Mouse (Mus musculus) frontal cortex, postnatal 10 days (tissue): ENCODE data around the gene Dhx33.

Experiments
- DNase-seq, 2 experiments: peaks; one replicate each; pipeline ENCODE4 v3.0.0; 2022; ENCODE audit warnings: low spot score in 2 of 2, mixed read lengths in 1 of 2

Dhx33 gene

DNA sequence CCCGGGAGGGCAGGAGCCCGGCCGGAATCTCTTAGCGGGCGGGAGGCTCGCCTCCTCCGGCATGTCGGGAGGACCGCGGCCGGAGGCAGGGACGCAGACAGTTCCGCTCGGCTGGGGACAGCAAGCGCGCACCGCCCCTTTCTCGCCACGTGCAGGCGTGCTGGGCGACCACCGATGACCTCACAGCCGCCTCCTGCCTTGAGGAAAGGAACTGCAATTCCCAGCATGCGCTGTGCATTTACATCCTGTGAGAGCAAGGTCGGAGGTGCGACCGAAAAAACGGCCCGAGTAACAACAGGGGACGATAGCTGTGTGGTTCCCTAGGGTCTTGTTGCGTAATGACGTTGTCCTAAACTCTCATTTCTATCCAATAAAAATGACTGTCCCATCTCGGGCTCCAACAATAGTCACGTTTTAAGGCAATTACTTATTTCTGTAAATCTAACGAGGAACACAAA is at the start of gene Dhx33:
Dhx33 (minus strand) TSS at position 122 of the 458 bp plus-strand sequence.
- DNase-seq, result peak; percentile 95 to 96

DNA sequence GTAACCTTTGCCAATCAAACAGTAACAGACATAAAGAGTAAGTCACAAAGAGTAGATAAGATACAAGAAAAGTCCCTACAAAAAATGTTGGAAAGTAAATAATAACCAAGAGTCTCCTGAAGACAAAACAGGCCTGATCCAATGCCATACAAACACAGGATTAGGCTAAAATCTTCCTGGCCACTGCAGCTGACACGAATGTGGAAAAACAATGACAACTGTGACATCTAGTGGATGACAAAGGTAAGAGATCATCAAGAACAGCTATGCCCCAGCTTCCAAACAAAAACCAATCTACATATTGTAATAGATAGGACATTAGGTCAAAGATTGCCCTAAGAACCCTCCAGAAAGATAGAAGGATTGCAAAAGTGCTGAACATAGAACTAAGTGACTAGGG is 48.3 kb upstream of the Dhx33 start:
- no peak for DNase-seq

DNA sequence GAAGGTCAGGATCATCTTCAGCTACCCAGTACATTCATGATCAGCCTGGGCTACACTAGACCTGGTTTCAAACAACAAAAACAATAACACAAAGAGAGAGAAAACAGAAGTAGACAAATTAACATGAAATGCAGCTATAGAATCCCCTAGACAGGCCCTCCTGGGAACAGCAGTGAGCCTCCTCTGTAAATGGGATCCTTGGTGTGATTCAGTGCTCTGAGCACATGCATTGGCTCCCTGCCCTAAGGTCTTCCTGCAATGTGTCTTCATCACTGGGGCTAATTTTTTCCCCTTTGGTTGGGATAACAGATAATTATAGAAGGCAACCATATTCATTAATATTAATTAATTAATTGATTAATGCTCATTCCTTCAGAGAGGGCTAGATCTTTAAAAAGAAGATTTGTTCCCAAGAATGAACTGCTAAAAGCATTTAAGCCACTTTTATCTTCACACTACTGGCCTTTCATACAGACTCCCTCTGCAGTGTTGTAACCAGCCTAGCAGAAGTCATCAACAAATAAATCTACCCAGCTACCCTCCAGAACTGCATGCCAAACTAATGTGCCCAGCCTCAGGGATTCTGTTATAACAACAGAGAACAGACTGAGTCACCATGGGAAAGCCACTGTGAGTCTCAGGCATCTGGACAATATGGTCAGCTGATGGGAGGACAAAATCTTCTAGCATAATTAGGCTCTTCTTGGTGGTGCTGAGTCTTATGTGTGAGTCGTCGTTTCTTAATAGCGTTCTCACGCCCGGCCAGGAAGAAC is 35.5 kb upstream of the Dhx33 start:
- no peak for DNase-seq

DNA sequence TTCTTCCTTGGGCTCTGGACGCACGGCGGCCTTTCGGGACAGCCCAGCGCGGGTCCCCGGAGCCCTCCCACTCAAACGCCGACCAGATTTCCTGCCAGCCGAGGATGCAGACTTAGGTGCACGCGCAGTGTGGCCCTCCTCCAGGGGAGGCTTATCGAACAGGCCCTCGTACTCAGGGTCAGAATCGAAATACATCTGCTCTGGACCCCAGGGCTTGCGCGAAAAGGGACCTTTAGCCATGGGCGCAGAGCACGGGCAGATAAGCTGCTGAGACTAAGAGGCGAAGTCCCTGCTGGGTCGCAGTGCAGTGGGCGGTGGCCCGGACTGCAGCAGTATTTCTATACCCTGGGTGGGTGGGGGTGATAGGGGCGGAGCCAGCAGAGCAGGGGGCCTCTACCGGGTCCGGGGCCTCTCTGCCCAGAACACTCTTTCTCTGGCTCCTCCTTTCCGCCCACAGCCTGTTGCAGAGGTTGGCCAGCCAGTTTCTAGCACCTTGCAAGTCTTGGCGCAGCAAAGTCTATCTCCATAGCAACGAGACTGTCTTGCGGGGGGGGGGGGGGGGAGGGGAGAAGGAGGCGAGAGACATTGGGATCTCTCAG is 29.0 kb upstream of the Dhx33 start, which contains the start of gene 6330403K07Rik:
6330403K07Rik (minus strand) TSS at position 351 of the 599 bp plus-strand sequence.
- peak; percentile 66 to 81 for DNase-seq

DNA sequence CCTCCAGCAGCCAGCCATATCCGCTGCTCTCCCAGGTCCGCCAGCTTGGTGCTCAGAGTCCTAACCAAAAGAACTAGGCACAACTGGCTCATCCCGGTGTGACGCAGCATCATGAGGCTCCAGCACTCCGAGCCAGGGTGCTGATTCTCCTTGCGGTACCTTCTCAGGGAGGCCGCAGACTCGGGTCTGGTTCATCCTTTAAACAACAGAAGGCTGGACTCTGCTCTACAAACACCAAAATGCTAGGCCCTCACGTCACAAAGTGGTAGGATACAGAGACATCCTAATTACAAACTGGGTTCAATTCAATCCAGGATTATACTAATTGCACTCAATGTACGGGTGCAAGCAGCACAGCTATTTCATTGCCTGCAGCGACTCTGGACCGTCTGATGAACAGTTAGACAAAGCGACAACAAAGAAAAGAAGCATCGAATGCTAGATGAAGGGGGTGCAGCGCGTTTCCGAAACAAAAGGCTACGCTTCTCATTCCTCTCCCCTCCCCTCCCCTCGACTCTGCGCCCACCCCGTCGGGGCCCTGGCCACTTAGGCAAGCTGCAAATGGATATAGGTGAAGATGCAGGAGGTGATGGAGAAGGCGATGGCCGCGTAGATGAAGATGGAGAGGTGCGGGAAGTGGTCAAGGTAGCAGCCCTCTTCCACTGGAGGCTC is 28.4 kb upstream of the Dhx33 start:
- DNase-seq, result peak in 1 of 2 experiments; percentile 32

DNA sequence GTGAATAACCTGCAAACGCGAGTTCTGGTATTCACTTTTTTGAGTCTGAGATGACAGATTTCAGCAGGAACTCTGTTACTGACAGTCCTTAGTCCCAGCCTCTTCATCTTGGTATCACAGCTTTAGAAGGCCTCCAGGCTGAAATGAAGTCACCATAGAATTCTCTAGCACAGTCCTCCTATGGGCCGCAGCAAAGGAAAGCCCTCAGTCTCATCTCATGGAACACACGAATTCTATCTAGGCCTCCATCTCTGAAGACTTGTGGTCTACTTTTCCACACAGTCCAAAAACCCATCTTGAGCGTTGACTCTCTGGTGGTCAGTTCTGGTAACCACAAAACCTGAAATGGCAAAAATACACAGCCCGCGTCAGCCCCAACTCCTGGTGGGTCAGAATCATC is 27.8 kb upstream of the Dhx33 start:
- DNase-seq, result no peak

DNA sequence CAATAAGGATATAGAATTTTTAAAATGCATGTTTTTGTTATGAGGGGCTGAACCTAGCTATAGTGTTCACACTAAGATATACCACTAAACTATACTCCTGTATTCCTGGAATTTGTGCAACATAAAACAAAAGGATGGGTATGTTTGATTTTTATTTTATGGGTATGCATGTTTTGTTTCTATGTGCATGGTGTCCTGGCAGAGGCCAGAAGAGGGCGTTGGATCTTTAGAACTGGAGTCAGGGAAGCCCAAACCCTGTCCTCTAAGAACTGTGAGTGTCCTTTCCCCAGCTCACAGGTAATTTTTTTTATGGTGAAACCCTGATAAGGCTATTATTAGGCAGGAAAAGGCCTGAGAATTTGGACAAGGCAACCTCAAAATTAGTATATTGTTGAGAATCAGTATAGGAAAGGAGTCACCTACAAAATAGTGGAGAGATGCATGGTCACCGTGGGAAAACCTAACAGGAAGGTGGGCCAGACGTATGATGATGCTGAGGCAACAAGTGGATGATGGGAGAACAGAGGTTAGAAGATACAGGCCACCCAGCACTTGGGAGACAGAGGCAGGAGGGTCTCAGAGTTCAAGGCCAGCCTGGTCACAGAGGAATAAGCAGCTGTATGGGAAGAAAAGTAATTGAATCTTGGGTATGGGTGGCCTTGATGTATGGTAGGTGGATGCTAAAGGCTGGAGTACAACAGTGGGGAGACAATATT is 25.3 kb upstream of the Dhx33 start:
- DNase-seq, result no peak

DNA sequence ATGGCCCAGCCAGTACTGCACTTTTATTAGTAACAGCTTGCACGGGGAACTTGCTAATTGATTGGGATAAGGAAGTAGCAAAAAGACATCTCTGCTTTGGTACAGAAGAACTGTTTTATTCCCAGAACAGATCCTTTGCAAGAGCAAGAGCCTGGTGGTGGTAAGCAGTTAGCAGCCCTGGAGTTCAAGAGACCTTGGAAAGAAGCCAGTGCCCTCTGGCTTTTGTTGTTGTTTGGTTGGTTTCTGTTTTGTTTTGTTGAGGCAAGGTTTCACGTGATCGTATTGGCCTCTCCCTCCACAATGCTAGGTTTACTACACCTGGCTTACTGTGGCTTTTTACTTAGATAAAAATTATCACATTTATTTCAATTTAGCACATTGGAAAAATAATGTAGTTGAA is 24.0 kb upstream of the Dhx33 start:
- no peak for DNase-seq

DNA sequence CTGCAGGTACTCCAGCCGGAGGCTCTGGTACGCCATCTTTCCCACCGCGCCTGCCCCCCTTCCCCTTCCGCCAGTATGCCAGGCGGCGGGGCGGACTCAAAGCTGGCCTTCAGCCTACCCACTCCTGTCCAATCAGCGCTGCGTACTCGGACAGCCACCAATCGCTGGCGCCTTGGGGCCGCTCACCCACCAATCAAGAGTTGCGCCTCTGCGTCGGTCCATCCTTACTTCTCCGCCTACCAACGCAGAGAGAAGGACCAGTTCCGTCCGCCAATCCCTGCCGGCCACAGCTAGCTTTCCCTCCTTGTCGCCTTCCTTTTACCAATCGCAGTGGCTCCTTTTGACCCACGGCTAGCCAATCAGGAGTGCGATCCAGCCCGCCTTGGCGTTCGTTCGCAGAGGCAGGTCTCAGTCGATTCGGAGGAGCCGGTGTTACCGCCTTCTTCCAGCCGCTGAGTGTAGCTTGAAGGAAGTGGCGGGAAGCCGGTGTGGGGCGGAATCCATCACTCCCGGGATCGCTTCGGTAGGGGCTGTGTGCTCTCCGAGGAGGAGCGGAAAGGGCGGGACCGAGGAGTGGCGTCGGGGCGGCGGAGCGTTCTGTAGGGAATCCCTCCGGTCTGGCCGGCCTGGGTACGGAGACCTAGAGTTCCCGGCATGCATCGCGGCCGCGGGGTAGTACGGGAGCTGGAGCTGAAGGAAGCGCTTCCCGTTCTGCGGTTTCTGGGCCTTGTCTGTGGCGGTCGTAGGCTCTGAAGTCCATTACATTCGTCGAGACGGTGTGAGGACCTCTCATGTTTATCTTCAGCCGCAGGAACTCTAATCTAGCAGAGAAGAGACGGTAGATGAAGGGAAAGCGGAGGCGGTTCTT is 15.2 kb upstream of the Dhx33 start, which contains the start of the genes Mis12 and Derl2:
Mis12 (plus strand) TSS at position 411 of the 868 bp plus-strand sequence.
Derl2 (minus strand) TSS at position 641 of the 868 bp plus-strand sequence.
- DNase-seq, result peak; percentile 99

DNA sequence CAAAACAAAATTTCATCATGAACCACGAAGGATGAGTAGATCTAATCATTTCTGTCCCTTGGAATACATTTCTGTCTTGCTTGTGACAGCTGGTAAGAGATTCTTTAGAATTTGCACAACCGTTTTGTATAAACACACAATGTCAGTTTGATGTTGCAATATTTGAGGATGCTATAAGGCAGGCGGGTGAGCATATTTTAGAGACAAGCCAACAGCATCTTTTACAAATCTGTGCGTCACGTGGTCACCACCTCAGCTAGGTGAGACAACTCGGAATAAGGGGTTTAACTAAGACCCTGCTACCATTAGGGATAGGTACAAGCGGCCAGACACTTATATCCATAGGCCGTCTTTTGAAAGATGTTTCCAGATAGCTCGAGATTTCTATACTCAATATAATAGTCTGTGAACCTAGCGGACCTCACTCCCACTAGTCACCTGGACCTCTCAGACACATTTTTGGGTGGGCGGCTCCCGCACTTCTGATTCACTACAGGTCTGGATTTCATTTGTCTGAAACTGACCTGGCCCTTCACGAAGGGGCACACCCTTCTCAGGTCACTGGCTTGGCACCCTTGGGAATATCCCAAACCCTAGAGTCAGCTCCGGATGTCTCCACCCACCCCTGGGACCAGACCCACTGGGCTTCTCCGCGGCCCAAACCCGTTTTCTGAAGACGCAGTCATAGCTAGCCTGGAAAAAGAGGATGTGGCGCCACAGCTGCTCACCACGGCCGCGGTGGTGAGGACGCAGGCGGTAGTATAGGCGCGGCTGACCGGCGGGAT is 14.4 kb upstream of the Dhx33 start:
- DNase-seq, result no peak

DNA sequence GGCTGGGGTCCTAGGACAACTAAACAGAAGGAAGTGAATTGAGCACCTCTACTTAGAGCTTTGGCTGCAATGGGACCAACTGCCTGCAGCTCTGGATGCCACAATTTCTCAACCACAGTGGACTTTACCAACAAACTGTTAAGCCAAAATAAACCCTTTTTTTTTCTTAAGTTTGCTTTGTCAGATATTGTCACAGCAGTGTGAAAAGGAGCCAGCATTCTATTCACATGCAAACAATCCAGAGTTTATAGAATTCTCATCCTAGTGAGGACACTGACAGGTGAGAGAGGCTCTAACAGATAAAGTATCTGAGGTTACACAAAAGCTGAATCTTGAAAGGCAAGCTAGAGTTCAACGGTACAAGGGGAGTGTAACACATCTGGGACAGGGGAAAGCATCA is 12.8 kb upstream of the Dhx33 start:
- no peak for DNase-seq

DNA sequence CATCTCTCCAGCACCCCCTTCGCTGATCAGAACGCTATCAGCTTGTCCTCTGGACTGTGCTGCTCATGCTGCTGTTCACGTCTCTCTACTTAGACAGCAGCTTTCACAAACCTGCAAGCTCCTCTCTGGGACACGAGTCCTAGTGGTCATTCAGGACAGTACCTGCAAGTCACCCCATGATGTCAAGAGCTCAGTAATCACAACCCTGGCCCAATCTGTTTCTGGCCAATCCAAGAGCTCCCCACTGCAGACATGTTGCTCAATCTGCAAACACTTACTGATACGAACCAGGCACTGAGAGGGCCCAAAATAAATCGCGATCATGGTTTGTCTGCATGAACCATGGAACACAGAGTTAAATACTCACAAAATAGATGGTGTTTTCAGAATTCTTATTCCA is 8.5 kb upstream of the Dhx33 start:
- DNase-seq, result no peak

DNA sequence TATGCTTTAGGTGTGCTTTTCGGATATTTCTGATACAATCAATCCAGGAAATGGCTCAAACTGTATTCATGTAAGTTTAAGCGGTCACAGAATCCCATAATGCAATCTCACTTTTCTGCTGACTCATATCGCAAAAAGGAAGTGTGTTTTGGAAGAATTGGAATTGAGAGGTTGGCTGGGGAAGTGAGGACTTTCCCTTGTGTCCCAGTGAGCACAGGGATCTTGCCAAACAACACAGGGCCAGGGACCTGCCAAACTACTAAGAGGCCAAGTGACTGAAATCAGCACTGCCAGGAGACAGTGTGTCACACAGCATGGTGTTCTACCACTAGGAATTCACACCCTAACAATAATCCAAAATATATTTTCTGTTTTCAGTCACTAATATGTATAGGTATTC is 4.1 kb upstream of the Dhx33 start:
- DNase-seq, result no peak

DNA sequence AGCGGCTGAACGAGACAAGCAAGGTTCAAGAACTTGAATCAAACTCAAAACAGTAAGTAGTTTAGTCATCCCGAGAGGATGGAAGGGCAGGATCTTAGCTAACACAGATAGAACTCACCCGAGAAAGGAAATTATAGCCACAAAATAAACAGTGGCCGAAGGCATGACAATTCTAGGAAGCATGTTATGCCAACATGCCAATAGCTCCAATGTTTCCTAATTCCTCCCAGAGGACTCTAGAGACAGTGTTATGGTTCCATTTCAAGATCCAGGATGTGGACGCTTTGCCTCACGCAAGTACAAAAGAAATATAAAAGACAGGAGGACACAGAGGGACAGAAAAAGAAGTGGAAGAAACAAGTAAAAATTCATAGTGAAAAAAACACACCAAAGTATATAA is 3.6 kb upstream of the Dhx33 start:
- no peak for DNase-seq

DNA sequence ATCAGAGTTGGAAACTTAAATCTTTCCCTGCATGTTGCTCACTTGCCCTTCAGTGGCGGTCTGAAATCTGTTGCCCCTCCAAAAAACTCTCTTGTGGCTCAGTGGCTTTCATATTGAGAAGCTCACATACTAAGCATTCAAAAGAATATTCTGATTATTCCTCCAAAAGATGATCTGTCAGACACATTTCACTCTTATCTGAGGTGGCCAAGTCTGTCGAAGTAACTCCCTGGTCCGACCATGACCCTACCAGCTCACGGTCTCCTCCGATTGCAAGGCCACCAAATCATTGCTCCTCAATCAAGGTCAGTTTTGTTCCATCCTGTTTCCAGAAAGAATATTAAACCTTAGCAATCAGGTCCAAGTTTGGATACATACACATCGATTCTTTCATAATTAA is 2.8 kb upstream of the Dhx33 start:
- no peak for DNase-seq

DNA sequence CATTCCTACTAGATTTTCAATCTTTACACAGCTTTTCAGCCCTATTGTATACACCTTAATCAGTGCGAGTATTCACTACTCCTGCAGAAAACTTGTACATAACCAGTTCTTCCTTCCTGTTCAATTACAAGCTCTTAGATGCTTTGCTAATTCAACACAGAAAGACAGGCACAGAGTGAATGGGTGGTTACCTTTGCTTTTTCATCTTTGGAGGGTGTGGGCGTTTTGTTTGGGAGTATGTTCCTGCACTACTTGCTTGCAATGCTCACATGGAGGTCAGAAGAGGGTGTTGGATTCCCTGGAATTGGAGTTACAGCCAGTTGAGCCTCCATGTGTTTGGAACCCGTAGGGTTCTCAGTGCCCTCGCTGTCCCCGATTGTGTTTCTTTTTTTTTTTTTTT is 809 bp upstream of the Dhx33 start:
- no peak for DNase-seq

DNA sequence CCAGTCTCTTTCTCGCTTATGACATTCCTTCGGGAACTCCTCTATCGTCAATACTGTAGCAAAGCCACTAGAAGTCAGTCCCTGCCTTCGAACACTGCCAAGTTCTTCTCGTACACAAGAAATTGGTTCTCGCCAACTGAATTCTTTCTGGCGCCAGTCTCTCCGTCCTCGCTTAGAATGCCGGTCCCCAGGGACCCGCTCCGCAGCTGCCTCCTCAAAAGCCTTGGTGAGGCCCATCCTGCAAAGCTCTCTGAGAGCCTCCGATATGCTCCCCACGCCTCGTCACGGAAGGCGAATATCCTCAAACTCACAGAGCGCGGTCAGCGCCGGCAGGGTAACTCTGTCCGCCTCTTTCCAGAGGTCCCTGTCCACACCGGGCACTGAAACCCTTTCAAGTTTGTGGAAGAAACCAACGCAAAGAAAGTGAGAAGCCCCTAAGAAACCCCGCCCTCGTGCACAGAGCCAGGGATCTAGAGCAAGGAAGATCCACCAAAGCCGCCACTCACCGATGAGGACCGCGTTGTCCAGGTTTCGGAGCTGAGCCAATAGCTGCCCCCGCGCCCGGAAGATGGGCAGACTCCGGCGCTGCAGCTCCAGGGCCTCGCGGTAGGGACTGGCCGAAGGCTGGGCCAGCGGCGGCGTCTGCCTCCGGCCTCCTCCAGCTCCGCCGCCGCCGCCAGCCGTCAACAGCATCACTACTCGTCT is 474 bp downstream of the Dhx33 start:
- no peak for DNase-seq

DNA sequence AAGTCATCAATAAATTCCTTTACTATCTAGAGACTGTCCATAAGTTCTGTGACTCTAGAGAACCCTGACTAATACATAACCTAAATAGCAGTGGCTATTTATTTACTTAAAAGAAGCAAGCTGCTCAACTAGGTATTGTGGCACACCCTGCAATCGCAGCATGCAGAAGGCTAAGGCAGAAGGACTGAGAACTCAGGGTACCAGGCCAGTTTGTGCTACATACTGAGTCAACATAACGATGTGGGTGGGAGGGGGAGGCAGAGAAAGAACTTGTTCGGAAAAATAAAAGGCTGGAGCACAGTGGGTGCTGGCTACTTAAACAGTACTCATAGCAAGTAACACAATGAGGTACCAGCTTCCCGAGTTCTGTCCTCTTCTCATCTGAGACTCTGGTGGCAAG is 3.1 kb downstream of the Dhx33 start:
- DNase-seq, result no peak

DNA sequence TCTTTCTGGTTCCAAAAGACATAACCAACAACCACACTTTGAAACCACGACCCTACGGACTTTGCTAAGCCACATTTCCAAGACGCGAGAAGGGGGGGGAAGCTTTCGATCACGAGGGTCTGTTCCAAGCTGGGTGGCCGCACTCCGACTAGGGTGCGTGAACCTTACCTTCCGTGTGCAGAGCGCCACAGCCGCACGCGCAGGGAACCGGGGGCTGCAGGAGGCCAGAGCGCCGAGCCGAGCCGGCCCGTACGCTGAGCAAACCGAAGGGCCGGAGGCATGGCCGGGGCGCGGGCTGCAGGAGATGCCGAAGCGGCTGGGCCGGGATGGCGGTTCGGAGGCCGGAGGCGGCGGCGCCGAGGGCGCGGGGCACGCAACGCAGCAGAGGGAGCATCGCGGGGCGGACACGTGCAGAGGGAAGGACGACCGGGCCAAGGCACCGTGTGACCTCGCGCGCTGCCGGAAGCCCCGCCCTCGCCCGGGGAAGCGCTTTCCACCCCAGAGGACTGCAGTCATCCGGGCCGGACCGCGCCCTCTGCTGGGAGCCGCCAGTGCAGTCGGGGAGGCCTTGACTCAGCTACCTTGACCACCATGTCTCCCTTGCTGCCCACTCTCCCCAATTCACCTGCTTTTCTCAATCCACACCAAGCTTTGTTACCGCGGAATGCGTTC is 21.5 kb downstream of the Dhx33 start, which contains the start of gene C1qbp:
C1qbp (minus strand) TSS at position 470 of the 672 bp plus-strand sequence.
- peak; percentile 86 to 92 for DNase-seq
